Mouse (Mus musculus) v-Abl transformed pro-B cells (cell line): ENCODE data around the gene Ahdc1.

ENCODE experiments used
- in situ Hi-C, 2 experiments: fragments of 400-800 bp; cut with MboI; formaldehyde crosslinking; loops; one replicate each; pipeline ENCODE4 v1.15.1; 2025; ENCODE audit not compliant: unreplicated experiment in 2 of 2

Gene Ahdc1

GRCm38 (mm10) chr4:133050837-133051549 lies 39.9 kb downstream of the Ahdc1 start:
- in situ Hi-C loops = no loop called here

- in situ Hi-C loops = no loop called here
Observed at GRCm38 (mm10) chr4:133051550-133051865, 40.4 kb downstream of the Ahdc1 start.

- in situ Hi-C loops = no loop called here
Observed at GRCm38 (mm10) chr4:133052029-133052745, 41.1 kb downstream of the Ahdc1 start.

- in situ Hi-C loops = no loop called here
Observed at GRCm38 (mm10) chr4:133052995-133053572, 42.0 kb downstream of the Ahdc1 start.

GRCm38 (mm10) chr4:133054530-133054929 lies 43.5 kb downstream of the Ahdc1 start:
- in situ Hi-C loops = no loop called here

- in situ Hi-C loops = loop anchor here (5.0 kb wide), 2 partner anchors 37 to 43 kb away; partner anchors contain the start of gene Ahdc1 (in 2 of the 2)
Observed at GRCm38 (mm10) chr4:133055163-133055951, 44.3 kb downstream of the Ahdc1 start.

GRCm38 (mm10) chr4:133056069-133056890 lies 45.2 kb downstream of the Ahdc1 start:
- in situ Hi-C loops = loop anchor here (5.0 kb wide), 2 partner anchors 36 to 44 kb away; partner anchors contain the start of gene Ahdc1 (in 2 of the 2)

GRCm38 (mm10) chr4:133057389-133058122 lies 46.5 kb downstream of the Ahdc1 start:
- in situ Hi-C loops = loop anchor here (5.0 kb wide), 2 partner anchors 35 to 45 kb away; partner anchors contain the start of gene Ahdc1 (in 2 of the 2)

GRCm38 (mm10) chr4:133058123-133058453 lies 47.0 kb downstream of the Ahdc1 start:
- in situ Hi-C loops = loop anchor here (5.0 kb wide), 2 partner anchors 34 to 46 kb away; partner anchors contain the start of gene Ahdc1 (in 2 of the 2)

GRCm38 (mm10) chr4:133058513-133059480 lies 47.7 kb downstream of the Ahdc1 start:
- in situ Hi-C loops = loop anchor here (5.0 kb wide), 2 partner anchors 34 to 46 kb away; partner anchors contain the start of gene Ahdc1 (in 2 of the 2)

- in situ Hi-C loops = no loop called here
Observed at GRCm38 (mm10) chr4:133060702-133061101, 49.6 kb downstream of the Ahdc1 start.

- in situ Hi-C loops = no loop called here
Observed at GRCm38 (mm10) chr4:133061798-133062197, 50.7 kb downstream of the Ahdc1 start.

GRCm38 (mm10) chr4:133062286-133062685 lies 51.2 kb downstream of the Ahdc1 start:
- in situ Hi-C loops = no loop called here

- in situ Hi-C loops = no loop called here
Observed at GRCm38 (mm10) chr4:133063203-133063602, 52.1 kb downstream of the Ahdc1 start.

GRCm38 (mm10) chr4:133063799-133064198 lies 52.7 kb downstream of the Ahdc1 start:
- in situ Hi-C loops = no loop called here

- in situ Hi-C loops = no loop called here
Observed at GRCm38 (mm10) chr4:133064791-133065190, 53.7 kb downstream of the Ahdc1 start.

GRCm38 (mm10) chr4:133065894-133066386 lies 54.9 kb downstream of the Ahdc1 start:
- in situ Hi-C loops = no loop called here
